8 mouse cellular contexts compared by ENCODE assay signal in genomic region chr4:134466381-134467262, GRCm38 (mm10). TPM values are rescaled to one million over a fixed set of nuclear protein-coding genes. Genes with fewer than 3 reads are reported as not detected.
DNase-seq lines count a peak whose midpoint lies in the region; ATAC-seq and TF ChIP-seq lines count a peak whose summit lies in the region.

No protein-coding gene starts in this region.

- no peak for ATAC-seq in kidney, embryonic 15.5 days (replicated peaks; ENCODE audit: low FRiP score)
- no peak for ATAC-seq in embryonic facial prominence, embryonic 12.5 days (ENCODE audit: insufficient number of reproducible peaks, insufficient read depth, low FRiP score, low TSS enrichment)
- no peak for ATAC-seq in hindbrain, embryonic 16.5 days
- ATAC-seq in midbrain, postnatal 0 days (ENCODE audit: low FRiP score) = no peak

- peaks cover 10% of the 10 kb centered on the region for H3K36me3 ChIP-seq in kidney, embryonic 15.5 days
- peaks cover 9% of the 10 kb centered on the region for H3K36me3 ChIP-seq in embryonic facial prominence, embryonic 12.5 days
- H3K36me3 ChIP-seq in hindbrain, embryonic 16.5 days (ENCODE audit: control insufficient read depth, insufficient read depth, low read length) = peaks cover 7% of the 10 kb centered on the region
- no peaks in the 10 kb centered on the region for H3K36me3 ChIP-seq in midbrain, postnatal 0 days (ENCODE audit: insufficient read depth, low read length)

- DNase-seq in kidney, postnatal 25 days = no peak
- no peak for DNase-seq in midbrain, postnatal 0 days (ENCODE audit: low spot score)
- no peak for DNase-seq in adrenal gland, adult (ENCODE audit: inconsistent age in 2 of 2, low spot score in 1 of 2)
- no peak for DNase-seq in gastrocnemius, postnatal 10 days
- no peak for DNase-seq in cerebellum, adult 18-20 months

- 0 out of 2 replicates have a peak overlapping the region, but pooled peaks have one; percentile 63 for H3K27ac ChIP-seq in kidney, embryonic 15.5 days
- no peak overlapping the region for H3K27ac ChIP-seq in embryonic facial prominence, embryonic 12.5 days
- H3K27ac ChIP-seq in hindbrain, embryonic 16.5 days (ENCODE audit: low read depth, low read length) = peak overlapping the region; percentile 99
- H3K27ac ChIP-seq in midbrain, postnatal 0 days (ENCODE audit: low read depth, low read length) = peak overlapping the region; percentile 99

- H3K4me2 ChIP-seq in kidney, embryonic 15.5 days = peak overlapping the region; percentile 89
- peak overlapping the region; percentile 84 for H3K4me2 ChIP-seq in embryonic facial prominence, embryonic 12.5 days (replicated peaks)
- H3K4me2 ChIP-seq in hindbrain, embryonic 16.5 days (ENCODE audit: low read length) = peak overlapping the region; percentile 62
- peak overlapping the region; percentile 86 for H3K4me2 ChIP-seq in midbrain, postnatal 0 days (ENCODE audit: low read depth, low read length, poor library complexity, severe bottlenecking)

- H3K9me3 ChIP-seq in kidney, embryonic 15.5 days (replicated peaks) = no peaks in the 10 kb centered on the region
- no peaks in the 10 kb centered on the region for H3K9me3 ChIP-seq in embryonic facial prominence, embryonic 12.5 days
- no peaks in the 10 kb centered on the region for H3K9me3 ChIP-seq in hindbrain, embryonic 16.5 days (ENCODE audit: control insufficient read depth, low read length)
- no peaks in the 10 kb centered on the region for H3K9me3 ChIP-seq in midbrain, postnatal 0 days (ENCODE audit: low read length)

- H3K4me3 ChIP-seq in kidney, embryonic 15.5 days (replicated peaks) = no peak overlapping the region; the same call in 1 of the 2 replicates
- peak overlapping the region; percentile 85 for H3K4me3 ChIP-seq in embryonic facial prominence, embryonic 12.5 days
- H3K4me3 ChIP-seq in hindbrain, embryonic 16.5 days (ENCODE audit: low read length) = peak overlapping the region; percentile 96
- peak overlapping the region; percentile 94 for H3K4me3 ChIP-seq in midbrain, postnatal 0 days (ENCODE audit: low read depth, low read length)

- WGBS in kidney, embryonic 15.5 days = 75% methylated on average over 11 of the region's 11 CpGs
- 69% methylated on average over 11 of the region's 11 CpGs for WGBS in embryonic facial prominence, embryonic 12.5 days
- 36% methylated on average over 11 of the region's 11 CpGs for WGBS in hindbrain, embryonic 16.5 days
- 22% methylated on average over 11 of the region's 11 CpGs for WGBS in midbrain, postnatal 0 days

- 0 out of 2 replicates have a peak overlapping the region, but pooled peaks have one; percentile 91 for H3K9ac ChIP-seq in kidney, embryonic 15.5 days
- no peak overlapping the region; the same call in 1 of the 2 replicates for H3K9ac ChIP-seq in embryonic facial prominence, embryonic 12.5 days
- peak overlapping the region; percentile 97 for H3K9ac ChIP-seq in hindbrain, embryonic 16.5 days (ENCODE audit: low read depth, low read length)
- H3K9ac ChIP-seq in midbrain, postnatal 0 days (replicated peaks; ENCODE audit: low read length, poor library complexity, severe bottlenecking) = peak overlapping the region; percentile 99

- TF ChIP-seq CTCF in midbrain, postnatal 0 days (IDR thresholded peaks at IDR 0.05) = no peak

- H3K4me1 ChIP-seq in kidney, embryonic 15.5 days = peaks cover 22% of the 10 kb centered on the region
- peaks cover 6% of the 10 kb centered on the region; the same call in 1 of the 2 replicates for H3K4me1 ChIP-seq in embryonic facial prominence, embryonic 12.5 days
- peaks cover 28% of the 10 kb centered on the region for H3K4me1 ChIP-seq in hindbrain, embryonic 16.5 days (ENCODE audit: control insufficient read depth, insufficient read depth, low read depth, low read length)
- H3K4me1 ChIP-seq in midbrain, postnatal 0 days (ENCODE audit: insufficient read depth, low read length) = peaks cover 16% of the 10 kb centered on the region; the same call in 1 of the 2 replicates

- H3K27me3 ChIP-seq in kidney, embryonic 15.5 days = no peaks in the 10 kb centered on the region
- H3K27me3 ChIP-seq in embryonic facial prominence, embryonic 12.5 days = no peaks in the 10 kb centered on the region
- H3K27me3 ChIP-seq in hindbrain, embryonic 16.5 days (replicated peaks; ENCODE audit: control insufficient read depth, insufficient read depth, low read length) = no peaks in the 10 kb centered on the region
- no peaks in the 10 kb centered on the region for H3K27me3 ChIP-seq in midbrain, postnatal 0 days (ENCODE audit: insufficient read depth, low read length)

RNA-seq across cellular contexts. Expression of gene Stmn1, which starts 1.5 kb away (rescaled TPM):
- 1,708 and 1,728 TPM in 2 replicates for polyA plus RNA-seq in kidney, embryonic 15.5 days (2015; fragmentation: Nextera tagmentation; extraction: Ambion mirVana)
- 2,563 and 2,644 TPM in 2 replicates for polyA plus RNA-seq in embryonic facial prominence, embryonic 12.5 days (2016; fragmentation: Nextera tagmentation; extraction: Ambion mirVana)
- polyA plus RNA-seq in hindbrain, embryonic 16.5 days (2015; fragmentation: Nextera tagmentation; extraction: Ambion mirVana) = 5,655 and 5,657 TPM in 2 replicates
- 1,269 and 1,609 TPM in 2 replicates for total RNA-seq in midbrain, postnatal 0 days (2014; rRNA removed)
- 6,261 and 6,359 TPM in 2 replicates for polyA plus RNA-seq in midbrain, postnatal 0 days (2015; fragmentation: Nextera tagmentation; extraction: Ambion mirVana)
- 10 to 100 TPM; 71.2 to 74.5 TPM for total RNA-seq in gastrocnemius, postnatal 10 days (2021)

RNA-seq across cellular contexts. Expression of gene Paqr7, which starts 29.9 kb away (rescaled TPM):
- 3.2 and 3.5 TPM in 2 replicates for polyA plus RNA-seq in kidney, embryonic 15.5 days (2015; fragmentation: Nextera tagmentation; extraction: Ambion mirVana)
- polyA plus RNA-seq in embryonic facial prominence, embryonic 12.5 days (2016; fragmentation: Nextera tagmentation; extraction: Ambion mirVana) = 3.3 and 3.4 TPM in 2 replicates
- 40.5 and 46.7 TPM in 2 replicates for polyA plus RNA-seq in hindbrain, embryonic 16.5 days (2015; fragmentation: Nextera tagmentation; extraction: Ambion mirVana)
- 69.2 and 97.8 TPM in 2 replicates for total RNA-seq in midbrain, postnatal 0 days (2014; rRNA removed)
- polyA plus RNA-seq in midbrain, postnatal 0 days (2015; fragmentation: Nextera tagmentation; extraction: Ambion mirVana) = 38.9 and 41.3 TPM in 2 replicates
- 1 to 10 TPM; 6.5 to 6.8 TPM for total RNA-seq in gastrocnemius, postnatal 10 days (2021)

RNA-seq across cellular contexts. Expression of gene Aunip, which starts 44.2 kb away (rescaled TPM):
- polyA plus RNA-seq in kidney, embryonic 15.5 days (2015; fragmentation: Nextera tagmentation; extraction: Ambion mirVana) = 16.7 and 17.8 TPM in 2 replicates
- 11.6 and 13.1 TPM in 2 replicates for polyA plus RNA-seq in embryonic facial prominence, embryonic 12.5 days (2016; fragmentation: Nextera tagmentation; extraction: Ambion mirVana)
- 2.4 and 2.9 TPM in 2 replicates for polyA plus RNA-seq in hindbrain, embryonic 16.5 days (2015; fragmentation: Nextera tagmentation; extraction: Ambion mirVana)
- 1.5 and 2.0 TPM in 2 replicates for total RNA-seq in midbrain, postnatal 0 days (2014; rRNA removed)
- 0.91 and 1.3 TPM in 2 replicates for polyA plus RNA-seq in midbrain, postnatal 0 days (2015; fragmentation: Nextera tagmentation; extraction: Ambion mirVana)
- total RNA-seq in gastrocnemius, postnatal 10 days (2021) = 1 to 10 TPM in 1 of 2 experiments, under 1 TPM in 1; 0.99 to 1.2 TPM
